Mouse (Mus musculus): ENCODE results near the gene Krt88. TPM values are rescaled to one million over a fixed set of nuclear protein-coding genes. Genes with fewer than 3 reads are reported as not detected.
A peak's percentile ranks its signal among the peaks of the same experiment; 100 is the strongest.

The Krt88 gene
- total RNA-seq (2021) = not detected
- long read RNA-seq, experiment 1 = 0 reads
- long read RNA-seq, experiment 2 = 0 reads

DNA sequence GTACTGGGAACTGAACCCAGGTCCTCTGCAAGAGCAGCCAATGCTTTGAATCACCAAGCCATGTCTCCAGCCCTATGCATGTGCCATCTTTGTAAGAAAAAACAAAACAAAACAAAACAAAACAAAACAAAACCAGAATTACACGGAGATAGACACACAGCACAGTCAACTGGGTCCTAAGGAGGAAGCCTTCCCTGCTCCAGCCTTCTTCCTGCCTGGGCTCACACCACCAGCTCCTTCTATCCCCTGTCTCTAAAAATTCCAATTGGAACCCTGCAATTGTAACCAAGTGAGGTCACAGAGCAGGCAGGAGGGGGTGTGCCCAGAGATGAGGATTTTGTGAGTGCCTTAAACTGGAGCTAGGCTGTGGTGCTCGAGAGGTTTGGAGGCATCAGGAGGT is at the start of gene Krt88:
Gene Krt88 (plus strand): TSS at position 301 of the 400 bp plus-strand sequence.
- no peak for DNase-seq
- intact Hi-C loops (cut with DNase I; ENCODE audit: low total_unique reads) = no loop called here

DNA sequence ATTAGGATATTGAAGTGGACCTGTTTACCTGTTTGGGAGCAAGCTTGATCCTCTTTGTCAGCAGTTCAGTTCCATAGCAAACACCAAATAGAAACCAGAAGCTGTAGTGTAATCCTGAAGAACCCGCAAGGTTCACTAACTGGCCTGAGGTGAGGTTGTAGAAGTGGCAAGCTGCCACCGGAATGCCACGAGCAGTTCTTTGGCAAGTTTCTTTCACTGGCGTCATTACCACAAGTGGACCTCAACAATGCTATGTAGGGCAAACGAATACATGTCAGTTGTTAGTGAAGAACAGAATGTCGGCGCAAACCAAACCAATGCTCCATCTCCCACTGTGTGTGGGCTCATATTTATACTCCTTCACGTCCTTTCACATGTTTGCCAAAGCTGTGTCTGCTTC is 49.3 kb upstream of the Krt88 start:
- intact Hi-C loops (cut with DNase I; ENCODE audit: low total_unique reads) = no loop called here
- no peak for DNase-seq

- DNase-seq = no peak
- intact Hi-C loops (cut with DNase I; ENCODE audit: low total_unique reads) = no loop called here
These were observed 36.8 kb upstream of the Krt88 start, which contains the start of gene Krt7 for GRCm38 (mm10) chr15:101410775-101411174. TSS of gene Krt7 (plus strand) at chr15:101411043.

DNA sequence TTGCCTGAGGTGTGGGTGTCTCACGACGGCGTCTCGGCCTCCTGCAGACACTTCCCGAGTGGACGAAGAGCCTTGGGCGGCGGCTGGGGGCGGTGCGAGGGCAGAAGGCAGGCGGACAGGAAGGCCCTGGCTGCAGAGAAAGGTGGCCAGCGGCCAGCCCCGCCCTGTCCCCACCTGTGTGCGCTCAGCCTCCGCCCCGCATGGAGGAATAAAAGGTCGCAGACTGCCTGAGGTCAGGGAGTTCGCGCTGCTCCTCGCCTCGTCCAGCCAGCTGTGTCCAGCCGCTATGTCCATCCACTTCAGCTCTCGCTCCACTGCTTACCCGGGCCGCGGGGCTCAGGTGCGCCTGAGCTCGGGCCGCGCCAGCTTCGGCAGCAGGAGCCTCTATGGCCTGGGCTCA is 35.4 kb upstream of the Krt88 start:
- no peak for DNase-seq

DNA sequence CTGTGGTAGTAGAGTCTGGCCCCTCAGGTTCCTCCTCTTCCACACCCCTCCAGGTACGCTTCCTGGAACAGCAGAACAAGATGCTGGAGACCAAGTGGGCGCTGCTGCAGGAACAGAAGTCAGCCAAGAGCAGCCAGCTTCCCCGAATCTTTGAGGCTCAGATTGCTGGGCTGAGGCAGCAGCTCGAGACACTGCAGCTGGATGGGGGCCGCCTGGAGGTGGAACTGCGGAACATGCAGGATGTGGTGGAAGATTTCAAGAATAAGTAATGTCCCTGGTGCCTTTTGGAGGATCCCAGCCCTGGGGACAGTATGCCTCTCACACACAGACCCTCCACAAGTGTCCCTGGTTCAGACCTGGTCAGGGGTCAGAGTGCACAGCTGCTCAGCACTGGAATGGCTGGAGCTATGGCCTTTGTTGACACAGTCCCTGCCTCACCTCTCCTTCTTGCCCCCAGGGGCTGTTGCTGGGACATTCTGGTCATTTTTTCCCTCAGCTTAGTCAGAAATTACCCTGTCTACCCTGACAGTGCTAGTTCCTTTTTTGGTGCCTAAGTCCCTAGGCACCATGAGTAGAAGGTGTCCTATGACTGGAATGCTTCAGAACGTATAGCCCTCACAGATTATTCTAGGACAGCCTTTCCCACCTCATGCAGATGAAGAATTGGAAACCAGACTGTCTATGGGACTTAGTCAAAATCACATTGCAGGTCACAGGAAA is 33.5 kb upstream of the Krt88 start:
- peak; percentile 42 for DNase-seq
- intact Hi-C loops (cut with DNase I; ENCODE audit: low total_unique reads) = no loop called here

More for the DNA sequence above, 35.4 kb upstream of the Krt88 start:
- intact Hi-C loops (cut with DNase I; ENCODE audit: low total_unique reads) = no loop called here

- intact Hi-C loops (cut with DNase I; ENCODE audit: low total_unique reads) = no loop called here
- DNase-seq = no peak
These were observed 32.6 kb upstream of the Krt88 start for GRCm38 (mm10) chr15:101414807-101415565.

DNA sequence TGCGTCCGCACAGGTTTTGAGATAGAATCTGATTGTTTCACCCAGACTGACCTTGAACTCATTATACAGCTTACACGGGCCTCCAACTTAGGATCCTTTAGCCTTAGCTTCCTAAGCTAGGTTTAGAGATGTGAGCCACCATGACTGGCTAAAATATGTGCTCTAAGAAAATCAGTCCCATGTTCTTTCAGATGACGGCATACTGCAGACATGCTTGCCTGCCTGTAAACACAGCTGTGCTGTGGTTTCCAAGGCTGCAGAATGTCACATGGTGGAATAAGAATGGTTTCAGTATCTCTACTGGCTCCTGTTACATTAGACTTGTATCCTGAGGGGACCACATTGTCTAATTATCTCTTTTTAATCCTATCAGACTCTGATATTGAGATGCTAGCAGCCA is 28.6 kb upstream of the Krt88 start:
- DNase-seq = no peak
- intact Hi-C loops (cut with DNase I; ENCODE audit: low total_unique reads) = no loop called here

DNA sequence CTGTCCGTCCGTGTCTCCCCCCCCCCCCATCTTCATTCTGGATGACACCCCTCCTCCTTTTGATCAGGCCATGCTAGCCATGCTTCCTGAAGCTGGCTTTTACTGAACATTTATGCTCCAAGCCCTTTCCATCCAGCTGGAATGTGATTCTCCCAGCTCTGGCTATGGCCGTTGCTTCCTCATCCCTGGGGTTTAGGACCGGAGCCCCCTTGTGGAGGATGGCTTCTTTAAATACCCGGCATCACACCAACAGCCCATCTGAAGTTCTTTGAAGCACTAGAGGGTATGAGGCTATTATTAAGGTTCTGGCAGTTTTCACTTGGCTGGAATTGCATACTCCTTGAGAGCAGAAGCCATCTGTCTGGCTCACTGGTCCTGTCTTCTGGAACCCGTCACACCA is 26.6 kb upstream of the Krt88 start:
- intact Hi-C loops (cut with DNase I; ENCODE audit: low total_unique reads) = no loop called here
- no peak for DNase-seq

GRCm38 (mm10) chr15:101424914-101425313 is 22.6 kb upstream of the Krt88 start:
- intact Hi-C loops (cut with DNase I; ENCODE audit: low total_unique reads) = no loop called here
- no peak for DNase-seq

DNA sequence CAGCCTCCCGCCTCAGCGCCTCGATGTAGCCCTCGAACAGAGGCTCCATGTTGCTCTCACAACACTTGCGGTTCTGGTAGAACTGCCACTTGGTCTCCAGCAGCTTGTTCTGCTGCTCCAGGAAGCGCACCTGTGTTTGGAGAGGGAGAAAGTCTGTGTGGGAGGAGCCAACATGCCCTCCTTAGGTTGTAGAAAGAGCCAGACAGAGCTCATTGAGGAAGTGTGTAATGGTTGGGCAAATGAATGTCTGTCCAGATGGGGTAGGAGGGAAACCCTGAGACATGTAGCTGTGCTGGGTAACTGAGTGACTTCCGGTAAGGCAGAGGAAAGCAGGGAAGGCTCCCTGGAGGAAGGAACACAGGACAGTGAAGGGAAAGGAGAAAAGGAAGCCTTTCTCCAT is 10.9 kb upstream of the Krt88 start:
- DNase-seq = no peak
- intact Hi-C loops (cut with DNase I; ENCODE audit: low total_unique reads) = no loop called here

DNA sequence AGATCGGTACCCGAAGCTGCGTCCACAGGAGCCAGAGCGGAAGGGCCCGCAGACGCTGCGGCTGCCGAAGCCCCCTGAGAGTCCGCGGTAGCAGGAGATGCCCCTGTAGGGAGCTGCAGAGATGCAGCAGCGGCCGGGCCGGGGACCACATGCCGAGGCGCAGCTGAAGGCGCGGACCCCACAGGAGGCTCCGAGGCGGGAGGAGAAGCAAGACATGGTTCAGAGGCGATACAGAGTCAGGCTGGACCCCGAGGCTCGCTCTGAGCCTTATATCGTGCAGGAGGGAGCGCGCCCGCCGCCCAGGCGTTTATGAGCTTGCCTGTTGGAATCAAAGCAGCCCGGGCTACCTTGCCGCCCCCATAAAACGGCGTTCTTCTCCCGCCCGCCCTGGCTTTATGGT is 9.0 kb upstream of the Krt88 start, which contains the start of gene Krt87:
Gene Krt87 (minus strand): TSS at position 250 of the 400 bp plus-strand sequence.
- intact Hi-C loops (cut with DNase I; ENCODE audit: low total_unique reads) = no loop called here
- no peak for DNase-seq

DNA sequence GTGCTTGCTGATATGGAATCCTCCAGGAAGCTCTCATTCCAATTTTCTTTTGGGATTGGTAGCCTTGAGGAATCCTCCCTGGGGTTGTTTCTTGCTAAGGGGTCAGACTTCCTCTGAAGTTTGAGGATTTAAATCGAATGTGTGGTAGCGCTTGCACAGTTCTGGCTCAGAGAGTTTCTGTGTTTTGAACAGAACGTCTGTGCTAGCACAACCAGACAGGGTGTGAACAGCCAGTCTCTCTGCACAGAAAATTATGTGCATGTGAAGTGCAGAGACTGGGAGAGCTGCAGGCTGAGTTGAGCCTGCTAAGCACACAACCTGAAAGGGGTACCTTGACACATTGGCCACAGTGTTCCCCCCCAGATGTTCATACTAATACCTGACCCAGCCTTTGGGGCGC is 6.7 kb upstream of the Krt88 start:
- DNase-seq = no peak
- intact Hi-C loops (cut with DNase I; ENCODE audit: low total_unique reads) = no loop called here

GRCm38 (mm10) chr15:101446572-101446971 is 972 bp upstream of the Krt88 start:
- DNase-seq = peak; percentile 56
- intact Hi-C loops (cut with DNase I; ENCODE audit: low total_unique reads) = no loop called here

- intact Hi-C loops (cut with DNase I; ENCODE audit: low total_unique reads) = loop anchor here (5.0 kb wide), 1 partner anchor 111 kb away; no protein-coding TSS in a partner anchor
These were observed 5.7 kb downstream of the Krt88 start for GRCm38 (mm10) chr15:101453093-101453736.

DNA sequence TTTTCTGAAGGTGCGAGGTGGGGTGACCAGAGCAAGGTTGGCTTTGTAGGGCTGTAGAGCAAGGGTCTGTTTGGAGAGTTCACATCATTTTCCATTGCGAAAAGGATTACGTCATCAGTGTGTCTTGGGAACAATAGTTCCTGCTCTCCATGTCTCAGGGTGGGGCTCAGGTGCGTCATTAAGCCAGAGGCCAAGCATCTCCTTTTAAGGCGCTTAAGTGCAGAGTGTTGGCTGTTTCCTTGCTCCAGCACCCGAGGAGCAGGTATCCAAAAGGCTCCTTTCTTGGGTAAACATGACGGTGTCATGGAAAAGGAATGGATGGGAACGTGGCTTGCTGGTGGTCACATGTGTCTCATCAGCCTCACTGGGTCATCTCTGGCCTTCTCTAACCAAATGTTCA is 7.2 kb downstream of the Krt88 start:
- intact Hi-C loops (cut with DNase I; ENCODE audit: low total_unique reads) = loop anchor here (5.0 kb wide), 1 partner anchor 112 kb away; no protein-coding TSS in a partner anchor
- no peak for DNase-seq

More at GRCm38 (mm10) chr15:101453093-101453736, 5.7 kb downstream of the Krt88 start:
- DNase-seq = peak; percentile 83

DNA sequence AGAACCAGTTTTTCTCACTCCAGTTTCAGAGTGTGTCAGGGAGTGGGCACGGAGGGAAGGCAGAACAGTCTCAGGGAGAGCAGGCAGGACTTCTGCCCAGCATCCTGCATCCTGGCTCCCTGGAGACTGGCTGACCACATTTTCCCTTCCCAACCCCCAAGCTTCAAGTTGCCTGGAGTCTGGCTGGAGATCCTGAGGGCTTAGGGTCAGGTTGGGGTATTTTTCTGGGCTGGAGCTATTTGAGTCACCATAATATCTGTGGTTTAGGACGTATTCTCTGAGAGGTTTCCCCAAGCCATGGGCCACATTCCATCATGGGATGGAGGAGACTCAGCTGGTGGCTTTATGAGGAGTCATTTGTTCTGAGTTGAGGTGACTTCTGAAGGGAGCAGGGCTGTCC is 7.7 kb downstream of the Krt88 start:
- no peak for DNase-seq
- intact Hi-C loops (cut with DNase I; ENCODE audit: low total_unique reads) = no loop called here

- intact Hi-C loops (cut with DNase I; ENCODE audit: low total_unique reads) = no loop called here
- DNase-seq = no peak
These were observed 8.3 kb downstream of the Krt88 start for GRCm38 (mm10) chr15:101455891-101456290.

DNA sequence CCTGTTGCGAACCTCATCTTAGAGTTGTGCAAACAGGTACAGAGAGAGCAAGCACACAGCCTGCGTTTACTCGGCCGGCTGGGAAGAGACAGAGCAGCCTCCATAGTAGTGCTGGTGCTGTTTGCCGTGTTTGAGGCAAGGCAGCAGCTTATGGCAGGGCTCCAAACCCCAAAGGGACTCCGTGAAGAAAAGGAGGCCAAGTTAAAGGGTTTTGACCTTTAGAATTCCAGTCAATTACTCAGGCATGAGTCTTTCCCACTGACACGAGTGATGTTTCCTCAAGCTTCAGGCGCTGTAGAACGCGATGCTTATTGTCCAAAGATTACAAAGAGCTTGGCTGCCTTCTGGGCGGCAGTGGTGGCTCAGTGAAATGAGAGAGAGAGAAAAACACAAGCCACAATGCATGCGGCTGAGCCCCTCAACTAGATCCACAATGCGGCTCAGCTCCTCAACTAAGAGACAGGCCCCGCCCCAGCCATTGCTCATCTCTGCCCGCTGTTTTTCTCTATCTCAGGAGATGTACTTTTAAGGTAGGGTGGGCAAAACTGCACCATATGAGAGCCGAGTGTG is 10.9 kb downstream of the Krt88 start:
- peak; percentile 17 for DNase-seq
- intact Hi-C loops (cut with DNase I; ENCODE audit: low total_unique reads) = no loop called here

- intact Hi-C loops (cut with DNase I; ENCODE audit: low total_unique reads) = no loop called here
- DNase-seq = peak; percentile 11
These were observed 11.7 kb downstream of the Krt88 start for GRCm38 (mm10) chr15:101459283-101459682.

- no peak for DNase-seq
- intact Hi-C loops (cut with DNase I; ENCODE audit: low total_unique reads) = no loop called here
These were observed 16.1 kb downstream of the Krt88 start, which contains the start of gene Krt81 for GRCm38 (mm10) chr15:101463651-101464050. TSS of gene Krt81 (minus strand) at chr15:101463751.
